Mouse (Mus musculus) small intestine, adult 2 months (tissue): ENCODE data around the gene Hapln3.

Experiments
- CTCF ChIP-seq: fragments of 200-500 bp; IDR thresholded peaks from 2 replicates; pipeline ENCODE4 v1.5.1; 2012; ENCODE audit warnings: low read depth, mild to moderate bottlenecking, control low read depth, inconsistent platforms, low read length, moderate library complexity, mixed read lengths; ENCODE audit not compliant: insufficient replicate concordance, insufficient read length; ENCODE audit errors: extremely low read depth
- POLR2A ChIP-seq: fragments of 200-500 bp; IDR thresholded peaks from 2 replicates; pipeline ENCODE4 v1.6.1; 2012; ENCODE audit warnings: low read depth, mild to moderate bottlenecking, control low read depth, inconsistent platforms, low read length, moderate library complexity

- no peak for TF ChIP-seq CTCF
- TF ChIP-seq POLR2A, result no peak
Measured at GRCm38 (mm10) chr7:79147011-79147837, 16.4 kb upstream of the Hapln3 start.
